Mouse (Mus musculus): Measurements from ENCODE around the gene Pithd1. TPM values are rescaled to one million over a fixed set of nuclear protein-coding genes. Genes with fewer than 3 reads are reported as not detected.
A peak's percentile ranks its signal among the peaks of the same experiment; 100 is the strongest.
"Not testable (repeated sequence)": the region's sequence is repeated elsewhere in the genome, so short reads cannot be mapped to it uniquely, and the experiment has no call there.

Pithd1 gene
- polyA plus RNA-seq, 1 experiment = 56.1 TPM

- no peaks in the 10 kb centered on the region for H3K27me3 ChIP-seq (ENCODE audit: control insufficient read depth, insufficient read depth, low read length)
- peaks cover 6% of the 10 kb centered on the region for H3K4me1 ChIP-seq (ENCODE audit: control insufficient read depth, insufficient read depth, low read length)
- peak overlapping the region; percentile 97 for H3K4me3 ChIP-seq (ENCODE audit: control insufficient read depth, low read depth, low read length)
- TF ChIP-seq CTCF (IDR thresholded peaks at IDR 0.05; ENCODE audit: control insufficient read depth, insufficient read depth, insufficient replicate concordance, low read depth, low read length) (no peak), POLR2A (IDR thresholded peaks at IDR 0.05; ENCODE audit: control insufficient read depth, low read depth, low read length) (no peak)
- peaks cover 3% of the 10 kb centered on the region; the same call in 1 of the 2 replicates for H3K36me3 ChIP-seq (ENCODE audit: control insufficient read depth, insufficient read depth, low read length)
- H3K27ac ChIP-seq (ENCODE audit: control insufficient read depth, insufficient read depth, low read depth, low read length) = peak overlapping the region; percentile 76
Observed at GRCm38 (mm10) chr4:135986301-135986942, 642 bp downstream of the Pithd1 start.

GRCm38 (mm10) chr4:135985769-135986168 lies 1.3 kb downstream of the Pithd1 start:
- Histone ChIP-seq H3K27ac (ENCODE audit: control insufficient read depth, insufficient read depth, low read depth, low read length) (no peak overlapping the region; the same call in 1 of the 2 replicates), H3K27me3 (ENCODE audit: control insufficient read depth, insufficient read depth, low read length) (no peaks in the 10 kb centered on the region), H3K4me1 (ENCODE audit: control insufficient read depth, insufficient read depth, low read length) (peaks cover 6% of the 10 kb centered on the region), H3K36me3 (ENCODE audit: control insufficient read depth, insufficient read depth, low read length) (peaks cover 3% of the 10 kb centered on the region; the same call in 1 of the 2 replicates), H3K4me3 (ENCODE audit: control insufficient read depth, low read depth, low read length) (peak overlapping the region; percentile 97)
- no peak for TF ChIP-seq CTCF (IDR thresholded peaks at IDR 0.05; ENCODE audit: control insufficient read depth, insufficient read depth, insufficient replicate concordance, low read depth, low read length)
- peak; percentile 60; the same call in 1 of the 2 replicates for TF ChIP-seq POLR2A (IDR thresholded peaks at IDR 0.05; ENCODE audit: control insufficient read depth, low read depth, low read length)

DNA sequence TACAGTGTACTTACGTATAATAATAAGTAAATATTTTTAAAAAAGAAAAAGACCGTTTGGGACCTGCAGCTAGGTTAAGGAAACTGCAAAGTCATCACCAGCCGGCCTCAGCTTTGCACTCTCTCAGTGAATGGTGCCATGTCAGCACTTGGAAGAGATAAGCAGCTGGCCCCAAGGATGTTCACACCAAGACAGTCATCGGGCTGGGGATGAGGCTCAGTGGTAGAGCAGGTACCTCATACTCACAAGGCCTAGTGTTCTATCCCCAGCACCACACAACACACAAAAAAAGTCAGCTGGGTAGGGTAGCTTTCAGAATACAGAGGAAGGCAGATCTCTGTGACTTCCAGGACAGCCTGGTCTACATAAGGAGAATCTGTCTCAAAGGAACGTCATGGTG lies 1.9 kb downstream of the Pithd1 start:
- Histone ChIP-seq H3K4me1 (ENCODE audit: control insufficient read depth, insufficient read depth, low read length) (peaks cover 6% of the 10 kb centered on the region), H3K4me3 (ENCODE audit: control insufficient read depth, low read depth, low read length) (peak overlapping the region; percentile 97), H3K27me3 (ENCODE audit: control insufficient read depth, insufficient read depth, low read length) (no peaks in the 10 kb centered on the region), H3K27ac (ENCODE audit: control insufficient read depth, insufficient read depth, low read depth, low read length) (no peak overlapping the region), H3K36me3 (ENCODE audit: control insufficient read depth, insufficient read depth, low read length) (peaks cover 3% of the 10 kb centered on the region; the same call in 1 of the 2 replicates)
- TF ChIP-seq POLR2A (IDR thresholded peaks at IDR 0.05; ENCODE audit: control insufficient read depth, low read depth, low read length) (no peak), CTCF (IDR thresholded peaks at IDR 0.05; ENCODE audit: control insufficient read depth, insufficient read depth, insufficient replicate concordance, low read depth, low read length) (no peak)

GRCm38 (mm10) chr4:135984556-135984955 lies 2.5 kb downstream of the Pithd1 start:
- no peaks in the 10 kb centered on the region for H3K27me3 ChIP-seq (ENCODE audit: control insufficient read depth, insufficient read depth, low read length)
- no peak for TF ChIP-seq CTCF (IDR thresholded peaks at IDR 0.05; ENCODE audit: control insufficient read depth, insufficient read depth, insufficient replicate concordance, low read depth, low read length)
- TF ChIP-seq POLR2A (IDR thresholded peaks at IDR 0.05; ENCODE audit: control insufficient read depth, low read depth, low read length) = no peak
- H3K4me1 ChIP-seq (ENCODE audit: control insufficient read depth, insufficient read depth, low read length) = peaks cover 6% of the 10 kb centered on the region
- H3K27ac ChIP-seq (ENCODE audit: control insufficient read depth, insufficient read depth, low read depth, low read length) = no peak overlapping the region
- peaks cover 3% of the 10 kb centered on the region; the same call in 1 of the 2 replicates for H3K36me3 ChIP-seq (ENCODE audit: control insufficient read depth, insufficient read depth, low read length)
- H3K4me3 ChIP-seq (ENCODE audit: control insufficient read depth, low read depth, low read length) = peak overlapping the region; percentile 58

- Histone ChIP-seq H3K4me1 (ENCODE audit: control insufficient read depth, insufficient read depth, low read length) (peaks cover 6% of the 10 kb centered on the region), H3K36me3 (ENCODE audit: control insufficient read depth, insufficient read depth, low read length) (peaks cover 3% of the 10 kb centered on the region; the same call in 1 of the 2 replicates), H3K4me3 (ENCODE audit: control insufficient read depth, low read depth, low read length) (no peak overlapping the region), H3K27me3 (ENCODE audit: control insufficient read depth, insufficient read depth, low read length) (no peaks in the 10 kb centered on the region), H3K27ac (ENCODE audit: control insufficient read depth, insufficient read depth, low read depth, low read length) (no peak overlapping the region)
- TF ChIP-seq POLR2A (IDR thresholded peaks at IDR 0.05; ENCODE audit: control insufficient read depth, low read depth, low read length) (no peak), CTCF (IDR thresholded peaks at IDR 0.05; ENCODE audit: control insufficient read depth, insufficient read depth, insufficient replicate concordance, low read depth, low read length) (no peak)
Observed at GRCm38 (mm10) chr4:135981524-135982063, 5.5 kb downstream of the Pithd1 start.

DNA sequence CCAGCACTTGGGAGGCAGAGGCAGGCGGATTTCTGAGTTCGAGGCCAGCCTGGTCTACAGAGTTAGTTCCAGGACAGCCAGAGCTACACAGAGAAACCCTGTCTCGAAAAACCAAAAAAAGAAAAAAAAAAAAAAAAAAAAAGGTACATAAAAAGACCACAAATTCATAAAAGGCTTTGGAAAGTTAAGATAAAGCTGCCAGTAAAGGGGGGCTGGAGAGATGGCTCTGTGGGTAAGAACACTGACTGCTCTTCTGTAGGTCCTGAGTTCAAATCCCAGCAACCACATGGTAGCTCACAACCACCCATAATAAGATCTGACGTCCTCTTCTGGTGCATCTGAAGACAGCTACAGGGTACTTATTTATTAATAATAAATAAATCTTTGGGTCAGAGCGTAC lies 6.8 kb downstream of the Pithd1 start:
- not testable (repeated sequence) for H3K27me3 ChIP-seq (ENCODE audit: control insufficient read depth, insufficient read depth, low read length); H3K36me3 ChIP-seq (ENCODE audit: control insufficient read depth, insufficient read depth, low read length); H3K4me3 ChIP-seq (ENCODE audit: control insufficient read depth, low read depth, low read length); H3K4me1 ChIP-seq (ENCODE audit: control insufficient read depth, insufficient read depth, low read length); H3K27ac ChIP-seq (ENCODE audit: control insufficient read depth, insufficient read depth, low read depth, low read length)

DNA sequence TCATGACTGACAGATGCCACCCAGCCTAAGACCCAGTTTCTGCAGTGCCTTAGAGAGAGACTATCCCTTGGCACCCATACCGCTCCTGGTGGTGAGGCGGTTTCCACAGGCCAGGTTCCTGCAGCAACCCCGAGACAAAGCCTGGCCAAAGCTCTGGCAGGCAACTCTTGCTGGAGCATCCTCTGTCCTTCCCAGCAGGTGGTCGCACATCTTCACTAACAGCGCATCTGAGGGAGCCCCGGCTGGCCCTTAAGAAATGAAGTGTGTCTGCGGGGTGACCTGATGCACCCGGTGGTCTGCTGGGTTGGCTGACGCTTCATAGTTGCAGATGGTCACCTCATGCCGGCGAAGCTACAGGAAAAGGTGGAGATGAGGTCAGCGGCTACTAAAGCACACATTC lies 10.9 kb downstream of the Pithd1 start:
- Histone ChIP-seq H3K27ac (ENCODE audit: control insufficient read depth, insufficient read depth, low read depth, low read length) (no peak overlapping the region), H3K36me3 (ENCODE audit: control insufficient read depth, insufficient read depth, low read length) (peaks cover 3% of the 10 kb centered on the region; the same call in 1 of the 2 replicates), H3K27me3 (ENCODE audit: control insufficient read depth, insufficient read depth, low read length) (no peaks in the 10 kb centered on the region), H3K4me1 (ENCODE audit: control insufficient read depth, insufficient read depth, low read length) (peaks cover 7% of the 10 kb centered on the region), H3K4me3 (ENCODE audit: control insufficient read depth, low read depth, low read length) (no peak overlapping the region)
- TF ChIP-seq CTCF (IDR thresholded peaks at IDR 0.05; ENCODE audit: control insufficient read depth, insufficient read depth, insufficient replicate concordance, low read depth, low read length) (no peak), POLR2A (IDR thresholded peaks at IDR 0.05; ENCODE audit: control insufficient read depth, low read depth, low read length) (no peak)
